Mouse (Mus musculus): ENCODE measurements around the gene Strn4.

DNA sequence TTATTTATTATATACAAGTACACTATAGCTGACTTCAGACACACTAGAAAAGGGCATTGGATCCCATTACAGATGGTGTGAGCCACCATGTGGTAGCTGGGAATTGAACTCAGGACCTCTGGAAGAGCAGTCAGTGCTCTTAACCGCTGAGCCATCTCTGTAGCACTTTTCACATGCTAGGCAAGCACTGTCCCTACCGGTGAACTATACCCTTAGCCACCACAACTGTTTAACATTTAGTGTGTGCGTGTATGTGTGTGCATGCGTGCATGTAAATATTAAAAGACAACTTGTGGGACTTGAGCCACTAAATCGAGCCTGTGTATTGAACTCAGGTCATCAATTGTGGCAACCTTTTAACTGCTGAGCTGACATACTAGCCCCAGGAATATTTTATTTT is 31.1 kb downstream of the Strn4 start:
- TF ChIP-seq CTCF (IDR thresholded peaks at IDR 0.05 in 2 of 3, conservative IDR thresholded peaks at IDR 0.05 in 1 of 3; ENCODE audit: control insufficient read depth in 1 of 3, insufficient read depth in 1 of 3, low read depth in 2 of 3, low read length in 3 of 3, poor library complexity in 1 of 3, severe bottlenecking in 1 of 3) (no peak), POLR2A (IDR thresholded peaks at IDR 0.05; ENCODE audit: control insufficient read depth in 1 of 2, insufficient read depth in 1 of 2, low read depth in 1 of 2, low read length in 2 of 2, poor library complexity in 1 of 2) (no peak), ZNF384 (IDR thresholded peaks at IDR 0.05; ENCODE audit: low read depth, low read length) (no peak), JUND (IDR thresholded peaks at IDR 0.05; ENCODE audit: low read depth, low read length) (no peak)
